Mouse (Mus musculus) lung, postnatal 0 days (tissue): ENCODE measurements around the gene Pir.

Experiments used
- CTCF ChIP-seq: IDR thresholded peaks from 2 replicates; pipeline ENCODE4 v1.5.1; 2016; ENCODE audit warnings: antibody characterized with exemption, mild to moderate bottlenecking
- EP300 ChIP-seq: IDR thresholded peaks from 2 replicates; pipeline ENCODE4 v1.6.1; 2016; ENCODE audit warnings: antibody characterized with exemption, mild to moderate bottlenecking, control low read depth

DNA sequence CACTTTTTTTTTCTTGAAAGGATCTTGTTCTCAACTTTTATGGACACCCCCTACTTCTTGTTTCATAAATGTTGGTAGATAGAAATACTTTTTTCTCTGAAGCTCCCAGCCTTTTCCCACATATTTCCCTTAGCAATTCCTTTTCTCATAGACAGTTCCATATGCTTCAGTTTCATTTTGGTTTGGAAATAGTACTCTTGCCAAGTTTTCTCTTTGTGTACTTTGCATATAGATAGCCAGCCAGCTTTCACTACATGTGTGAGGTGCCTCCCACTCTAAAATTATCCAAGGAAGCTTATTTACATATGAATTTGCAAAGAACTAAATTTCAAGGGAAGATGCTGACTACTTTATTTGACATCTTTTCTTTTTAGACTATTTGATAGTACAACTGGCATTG, 148.8 kb downstream of the Pir start:
- TF ChIP-seq CTCF (no peak), EP300 (no peak)
